Mouse (Mus musculus) hindbrain, postnatal 0 days (tissue): Measurements from ENCODE around the gene Nipa2. TPM values are rescaled to one million over a fixed set of nuclear protein-coding genes. Genes with fewer than 3 reads are reported as not detected.

Experiments used
- ATAC-seq: fragments of 200-750 bp; cut with Nextera tagmentation; 2 replicates; pipeline ENCODE4 v1.8.0; 2017; ENCODE audit warnings: mild to moderate bottlenecking, moderate TSS enrichment, moderate library complexity
- DNase-seq: peaks from one replicate; pipeline ENCODE4 v3.0.0-alpha.2; 2015; ENCODE audit warnings: low spot score
- H3K27ac ChIP-seq: fragments of 300-500 bp; sonication (generic); 2 replicates; pipeline ENCODE4 v1.5.1; 2014; ENCODE audit warnings: mild to moderate bottlenecking
- H3K27me3 ChIP-seq: fragments of 300-500 bp; sonication (generic); 2 replicates; pipeline ENCODE4 v1.6.1; 2014; ENCODE audit warnings: low read length, mixed read lengths; ENCODE audit not compliant: insufficient read depth
- H3K36me3 ChIP-seq: fragments of 300-500 bp; sonication (generic); 2 replicates; pipeline ENCODE4 v1.6.1; 2014; ENCODE audit warnings: low read length, mixed read lengths; ENCODE audit not compliant: insufficient read depth
- H3K4me1 ChIP-seq: fragments of 300-500 bp; sonication (generic); 2 replicates; pipeline ENCODE4 v1.6.1; 2014; ENCODE audit warnings: antibody characterized with exemption, low read length, mixed read lengths; ENCODE audit not compliant: insufficient read depth
- H3K4me2 ChIP-seq: fragments of 300-500 bp; sonication (generic); 2 replicates; pipeline ENCODE4 v1.6.1; 2014; ENCODE audit warnings: low read depth, mild to moderate bottlenecking, low read length, moderate library complexity, mixed read lengths
- H3K4me3 ChIP-seq: fragments of 300-500 bp; sonication (generic); 2 replicates; pipeline ENCODE4 v1.5.1; 2014; ENCODE audit warnings: low read length
- H3K9ac ChIP-seq: fragments of 300-500 bp; sonication (generic); replicated peaks from 2 replicates; pipeline ENCODE4 v1.6.1; 2014; ENCODE audit warnings: mild to moderate bottlenecking, low read length, moderate library complexity, mixed read lengths
- H3K9me3 ChIP-seq: fragments of 300-500 bp; sonication (generic); 2 replicates; pipeline ENCODE4 v1.6.1; 2016; ENCODE audit warnings: low read length, mixed read lengths
- CTCF ChIP-seq: IDR thresholded peaks from 2 replicates; pipeline ENCODE4 v1.5.1; 2016; ENCODE audit warnings: antibody characterized with exemption, control low read depth, low read depth
- WGBS: fragments of 180-500 bp; shearing (Covaris S2); extraction: QIAGEN DNeasy Blood & Tissue Kit; methylation state at CpG from one replicate; pipeline ENCODE4 v1.1.7; 2014; 5-methylcytosine and 5-hydroxymethylcytosine counted together
- polyA plus RNA-seq: library from polyadenylated mRNA; unstranded; fragments of >200 nt; fragmentation: Nextera tagmentation; extraction: Ambion mirVana; gene quantifications from 2 replicates; pipeline ENCODE4 v1.2.1, GENCODE M21; 2015
- total RNA-seq: library from RNA; depleted of rRNA; stranded (reverse); fragments of >200 nt; gene quantifications from 2 replicates; pipeline ENCODE4 v1.2.3, GENCODE M21; 2014; rRNA removed

The Nipa2 gene
- total RNA-seq (26.1 and 29.4 TPM in 2 replicates), polyA plus RNA-seq (37.3 and 38.9 TPM in 2 replicates)

GRCm38 (mm10) chr7:55962004-55962908 is at the start of gene Nipa2:
Nipa2 (minus strand) TSS chr7:55962476.
- no peaks in the 10 kb centered on the region for H3K36me3 ChIP-seq
- H3K9ac ChIP-seq = peak within 1 kb of the TSS; percentile 88
- under 1% methylated on average over 70 of the region's 70 CpGs for WGBS
- H3K4me1 ChIP-seq = peaks cover 7% of the 10 kb centered on the region; the same call in 1 of the 2 replicates
- peak within 1 kb of the TSS; percentile 73 for H3K4me2 ChIP-seq
- DNase-seq (peak; percentile 96), ATAC-seq (peak; percentile 99)
- no peaks in the 10 kb centered on the region for H3K9me3 ChIP-seq
- no peaks in the 10 kb centered on the region for H3K27me3 ChIP-seq
- no peak for TF ChIP-seq CTCF
- H3K4me3 ChIP-seq = peak within 1 kb of the TSS; percentile 84
- H3K27ac ChIP-seq = peak within 1 kb of the TSS; percentile 89

- Histone ChIP-seq H3K9me3 (no peaks in the 10 kb centered on the region), H3K9ac (no peak overlapping the region), H3K36me3 (no peaks in the 10 kb centered on the region), H3K4me1 (no peaks in the 10 kb centered on the region), H3K4me2 (no peak overlapping the region), H3K27ac (no peak overlapping the region), H3K4me3 (no peak overlapping the region), H3K27me3 (no peaks in the 10 kb centered on the region)
- DNase-seq (no peak), ATAC-seq (no peak)
- no peak for TF ChIP-seq CTCF
Measured at GRCm38 (mm10) chr7:56011018-56011333, 48.7 kb upstream of the Nipa2 start.

- TF ChIP-seq CTCF = no peak
- Histone ChIP-seq H3K4me2 (no peak overlapping the region), H3K27ac (no peak overlapping the region), H3K9me3 (no peaks in the 10 kb centered on the region), H3K27me3 (no peaks in the 10 kb centered on the region), H3K9ac (no peak overlapping the region), H3K36me3 (no peaks in the 10 kb centered on the region), H3K4me1 (no peaks in the 10 kb centered on the region), H3K4me3 (no peak overlapping the region)
- no peak for DNase-seq
- no peak for ATAC-seq
- WGBS = 64% methylated on average over 4 of the region's 4 CpGs
Measured at GRCm38 (mm10) chr7:56010318-56011017, 48.2 kb upstream of the Nipa2 start.

GRCm38 (mm10) chr7:55998997-55999396 is 36.7 kb upstream of the Nipa2 start:
- DNase-seq (no peak), ATAC-seq (no peak)
- no peaks in the 10 kb centered on the region for H3K36me3 ChIP-seq
- H3K9me3 ChIP-seq = no peaks in the 10 kb centered on the region
- H3K4me2 ChIP-seq = no peak overlapping the region
- H3K27ac ChIP-seq = no peak overlapping the region
- H3K9ac ChIP-seq = no peak overlapping the region
- no peaks in the 10 kb centered on the region for H3K27me3 ChIP-seq
- no peak overlapping the region for H3K4me3 ChIP-seq
- H3K4me1 ChIP-seq = peaks cover 4% of the 10 kb centered on the region; the same call in 1 of the 2 replicates
- WGBS = 0% methylated on average over 4 of the region's 4 CpGs
- TF ChIP-seq CTCF = no peak

GRCm38 (mm10) chr7:55995013-55995412 is 32.7 kb upstream of the Nipa2 start:
- TF ChIP-seq CTCF = no peak
- Histone ChIP-seq H3K9ac (no peak overlapping the region), H3K4me3 (no peak overlapping the region), H3K4me1 (peaks cover 4% of the 10 kb centered on the region; the same call in 1 of the 2 replicates), H3K27me3 (no peaks in the 10 kb centered on the region), H3K9me3 (no peaks in the 10 kb centered on the region), H3K36me3 (no peaks in the 10 kb centered on the region), H3K27ac (0 out of 2 replicates have a peak overlapping the region, but pooled peaks have one; percentile 36), H3K4me2 (no peak overlapping the region)
- DNase-seq (peak; percentile 65), ATAC-seq (peak; percentile 90)
- WGBS = 16% methylated on average over 4 of the region's 4 CpGs

GRCm38 (mm10) chr7:55991858-55992257 is 29.6 kb upstream of the Nipa2 start:
- Histone ChIP-seq H3K27me3 (no peaks in the 10 kb centered on the region), H3K4me2 (no peak overlapping the region), H3K36me3 (no peaks in the 10 kb centered on the region), H3K9me3 (no peaks in the 10 kb centered on the region), H3K4me3 (no peak overlapping the region), H3K4me1 (peaks cover 4% of the 10 kb centered on the region; the same call in 1 of the 2 replicates), H3K9ac (no peak overlapping the region), H3K27ac (no peak overlapping the region)
- no peak for DNase-seq
- TF ChIP-seq CTCF = no peak
- ATAC-seq = no peak
- 92% methylated on average over 7 of the region's 7 CpGs for WGBS

GRCm38 (mm10) chr7:55991129-55991528 is 28.9 kb upstream of the Nipa2 start:
- no peaks in the 10 kb centered on the region for H3K27me3 ChIP-seq
- no peak for DNase-seq
- no peak overlapping the region for H3K4me3 ChIP-seq
- H3K4me2 ChIP-seq = no peak overlapping the region
- no peaks in the 10 kb centered on the region for H3K9me3 ChIP-seq
- WGBS = 98% methylated on average over 3 of the region's 3 CpGs
- H3K36me3 ChIP-seq = no peaks in the 10 kb centered on the region
- H3K9ac ChIP-seq = no peak overlapping the region
- no peak overlapping the region for H3K27ac ChIP-seq
- peaks cover 4% of the 10 kb centered on the region; the same call in 1 of the 2 replicates for H3K4me1 ChIP-seq
- no peak for TF ChIP-seq CTCF
- no peak for ATAC-seq
